Mouse (Mus musculus): ENCODE measurements around the gene Gm45062. TPM values are rescaled to one million over a fixed set of nuclear protein-coding genes. Genes with fewer than 3 reads are reported as not detected.

The Gm45062 gene
- polyA plus RNA-seq, 1 experiment, result not detected

GRCm38 (mm10) chr6:8631362-8631761, 372.1 kb downstream of the Gm45062 start:
- Histone ChIP-seq H3K27ac (ENCODE audit: insufficient read depth, low read depth, low read length) (no peak overlapping the region), H3K4me3 (ENCODE audit: low read depth, low read length) (no peak overlapping the region), H3K27me3 (ENCODE audit: control insufficient read depth, insufficient read depth, low read length) (no peaks in the 10 kb centered on the region), H3K36me3 (ENCODE audit: control insufficient read depth, insufficient read depth, low read length) (no peaks in the 10 kb centered on the region), H3K4me1 (ENCODE audit: control insufficient read depth, insufficient read depth, insufficient read length, low read length) (no peaks in the 10 kb centered on the region)
- no peak for TF ChIP-seq POLR2A (IDR thresholded peaks at IDR 0.05; ENCODE audit: low read depth, low read length)
- no peak for TF ChIP-seq CTCF (IDR thresholded peaks at IDR 0.05; ENCODE audit: extremely low read depth, insufficient read length, insufficient replicate concordance, low read depth, low read length)
- whole genome bisulfite sequencing, result 94% methylated on average over 8 of the region's 8 CpGs

GRCm38 (mm10) chr6:8631986-8632632, 372.9 kb downstream of the Gm45062 start:
- WGBS, result 69% methylated on average over 5 of the region's 5 CpGs
- no peaks in the 10 kb centered on the region for H3K27me3 ChIP-seq (ENCODE audit: control insufficient read depth, insufficient read depth, low read length)
- no peak overlapping the region for H3K4me3 ChIP-seq (ENCODE audit: low read depth, low read length)
- TF ChIP-seq POLR2A (IDR thresholded peaks at IDR 0.05; ENCODE audit: low read depth, low read length) (no peak), CTCF (IDR thresholded peaks at IDR 0.05; ENCODE audit: extremely low read depth, insufficient read length, insufficient replicate concordance, low read depth, low read length) (no peak)
- H3K36me3 ChIP-seq (ENCODE audit: control insufficient read depth, insufficient read depth, low read length), result no peaks in the 10 kb centered on the region
- no peaks in the 10 kb centered on the region for H3K4me1 ChIP-seq (ENCODE audit: control insufficient read depth, insufficient read depth, insufficient read length, low read length)
- H3K27ac ChIP-seq (ENCODE audit: insufficient read depth, low read depth, low read length), result no peak overlapping the region

GRCm38 (mm10) chr6:8632701-8633100, 373.5 kb downstream of the Gm45062 start:
- H3K27me3 ChIP-seq (ENCODE audit: control insufficient read depth, insufficient read depth, low read length), result no peaks in the 10 kb centered on the region
- H3K36me3 ChIP-seq (ENCODE audit: control insufficient read depth, insufficient read depth, low read length), result no peaks in the 10 kb centered on the region
- H3K4me1 ChIP-seq (ENCODE audit: control insufficient read depth, insufficient read depth, insufficient read length, low read length), result no peaks in the 10 kb centered on the region
- TF ChIP-seq CTCF (IDR thresholded peaks at IDR 0.05; ENCODE audit: extremely low read depth, insufficient read length, insufficient replicate concordance, low read depth, low read length), result no peak
- no peak overlapping the region for H3K4me3 ChIP-seq (ENCODE audit: low read depth, low read length)
- 90% methylated on average over 4 of the region's 4 CpGs for WGBS
- no peak overlapping the region for H3K27ac ChIP-seq (ENCODE audit: insufficient read depth, low read depth, low read length)

GRCm38 (mm10) chr6:8638122-8638521, 378.9 kb downstream of the Gm45062 start:
- no peak overlapping the region for H3K4me3 ChIP-seq (ENCODE audit: low read depth, low read length)
- H3K27me3 ChIP-seq (ENCODE audit: control insufficient read depth, insufficient read depth, low read length), result no peaks in the 10 kb centered on the region
- no peaks in the 10 kb centered on the region for H3K36me3 ChIP-seq (ENCODE audit: control insufficient read depth, insufficient read depth, low read length)
- TF ChIP-seq CTCF (IDR thresholded peaks at IDR 0.05; ENCODE audit: extremely low read depth, insufficient read length, insufficient replicate concordance, low read depth, low read length), result no peak
- no peak for TF ChIP-seq POLR2A (IDR thresholded peaks at IDR 0.05; ENCODE audit: low read depth, low read length)
- no peaks in the 10 kb centered on the region for H3K4me1 ChIP-seq (ENCODE audit: control insufficient read depth, insufficient read depth, insufficient read length, low read length)
- WGBS, result 90% methylated on average over 4 of the region's 4 CpGs
- no peak overlapping the region for H3K27ac ChIP-seq (ENCODE audit: insufficient read depth, low read depth, low read length)

DNA sequence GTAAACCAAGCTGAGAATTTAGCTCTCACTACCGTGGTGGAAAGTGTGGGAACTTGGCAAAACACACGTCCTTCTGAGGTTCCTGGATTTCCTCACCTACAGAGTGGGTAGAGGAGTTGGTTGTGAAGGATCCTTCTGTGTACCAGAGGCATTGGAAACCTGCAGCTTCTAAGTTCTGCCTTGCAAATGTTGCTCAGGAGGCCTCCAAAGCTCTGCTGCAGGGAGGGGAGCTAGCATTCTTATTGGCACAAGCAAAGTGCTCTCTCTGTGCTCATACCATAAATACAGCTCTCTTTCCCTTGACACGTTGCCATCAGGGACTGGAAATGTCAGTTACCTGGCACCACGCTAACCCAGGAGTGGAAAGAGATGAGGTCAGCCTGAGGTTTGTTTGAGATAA, 379.6 kb downstream of the Gm45062 start:
- H3K36me3 ChIP-seq (ENCODE audit: control insufficient read depth, insufficient read depth, low read length), result no peaks in the 10 kb centered on the region
- no peaks in the 10 kb centered on the region for H3K27me3 ChIP-seq (ENCODE audit: control insufficient read depth, insufficient read depth, low read length)
- 71% methylated on average over 4 of the region's 4 CpGs for WGBS

DNA sequence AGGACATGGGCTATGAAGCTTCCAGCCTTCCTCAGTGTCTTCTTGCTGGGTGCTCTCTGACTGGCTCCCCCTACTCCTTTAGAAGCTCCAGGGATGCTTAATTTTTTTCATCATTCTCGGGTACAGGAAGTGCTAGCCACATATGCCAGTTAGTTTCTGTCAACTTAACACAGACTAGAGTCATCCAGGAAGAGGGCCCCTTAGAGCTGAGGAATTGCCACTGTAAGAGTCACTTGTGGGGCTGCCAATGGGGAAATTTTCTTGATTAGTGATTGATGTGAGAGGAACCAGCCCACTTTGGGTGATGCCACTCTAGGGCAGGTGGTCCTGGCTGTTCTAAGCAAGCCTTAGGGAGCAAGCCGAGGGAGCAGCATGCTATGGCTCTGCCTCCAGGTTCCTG, 380.3 kb downstream of the Gm45062 start:
- Histone ChIP-seq H3K27ac (ENCODE audit: insufficient read depth, low read depth, low read length) (no peak overlapping the region), H3K27me3 (ENCODE audit: control insufficient read depth, insufficient read depth, low read length) (no peaks in the 10 kb centered on the region), H3K4me1 (ENCODE audit: control insufficient read depth, insufficient read depth, insufficient read length, low read length) (no peaks in the 10 kb centered on the region), H3K36me3 (ENCODE audit: control insufficient read depth, insufficient read depth, low read length) (no peaks in the 10 kb centered on the region), H3K4me3 (ENCODE audit: low read depth, low read length) (no peak overlapping the region)
- 67% methylated on average over 2 of the region's 2 CpGs for WGBS
- TF ChIP-seq CTCF (IDR thresholded peaks at IDR 0.05; ENCODE audit: extremely low read depth, insufficient read length, insufficient replicate concordance, low read depth, low read length) (no peak), POLR2A (IDR thresholded peaks at IDR 0.05; ENCODE audit: low read depth, low read length) (no peak)

More for the DNA sequence above, 379.6 kb downstream of the Gm45062 start:
- no peak overlapping the region for H3K4me3 ChIP-seq (ENCODE audit: low read depth, low read length)
- H3K27ac ChIP-seq (ENCODE audit: insufficient read depth, low read depth, low read length), result no peak overlapping the region
- no peaks in the 10 kb centered on the region for H3K4me1 ChIP-seq (ENCODE audit: control insufficient read depth, insufficient read depth, insufficient read length, low read length)
- no peak for TF ChIP-seq CTCF (IDR thresholded peaks at IDR 0.05; ENCODE audit: extremely low read depth, insufficient read length, insufficient replicate concordance, low read depth, low read length)
- TF ChIP-seq POLR2A (IDR thresholded peaks at IDR 0.05; ENCODE audit: low read depth, low read length), result no peak

DNA sequence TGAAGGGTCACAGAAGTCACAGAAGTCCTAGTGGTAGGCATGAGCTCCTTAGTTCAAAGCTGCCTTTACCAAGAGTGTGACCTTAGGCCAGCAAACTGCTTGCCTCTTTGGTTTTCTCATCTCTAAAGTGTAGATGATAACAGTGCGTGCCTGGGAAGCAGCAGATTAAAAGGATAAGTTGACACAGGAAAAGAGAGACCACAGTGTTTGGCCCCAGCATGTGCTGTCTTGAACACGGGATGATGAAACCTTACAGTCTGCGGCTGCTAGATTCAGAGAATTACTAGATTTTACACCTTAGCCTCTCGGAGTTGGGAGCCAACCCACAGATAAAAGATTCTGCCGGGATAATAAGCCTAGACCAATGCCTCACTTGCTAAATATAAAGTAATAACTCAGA, 381.6 kb downstream of the Gm45062 start:
- TF ChIP-seq CTCF (IDR thresholded peaks at IDR 0.05; ENCODE audit: extremely low read depth, insufficient read length, insufficient replicate concordance, low read depth, low read length) (no peak), POLR2A (IDR thresholded peaks at IDR 0.05; ENCODE audit: low read depth, low read length) (no peak)
- Histone ChIP-seq H3K4me3 (ENCODE audit: low read depth, low read length) (no peak overlapping the region), H3K36me3 (ENCODE audit: control insufficient read depth, insufficient read depth, low read length) (no peaks in the 10 kb centered on the region), H3K27ac (ENCODE audit: insufficient read depth, low read depth, low read length) (no peak overlapping the region), H3K4me1 (ENCODE audit: control insufficient read depth, insufficient read depth, insufficient read length, low read length) (no peaks in the 10 kb centered on the region), H3K27me3 (ENCODE audit: control insufficient read depth, insufficient read depth, low read length) (no peaks in the 10 kb centered on the region)
- WGBS, result 92% methylated on average over 5 of the region's 5 CpGs
